In genomic region chr13:46735808-46736478, GRCm38 (mm10) we compare ENCODE assay signal across 8 mouse cellular contexts. TPM values are rescaled to one million over a fixed set of nuclear protein-coding genes. Genes with fewer than 3 reads are reported as not detected.
A peak's percentile ranks its signal among the peaks of the same experiment; 100 is the strongest.
DNase-seq lines count a peak whose midpoint lies in the region; ATAC-seq and TF ChIP-seq lines count a peak whose summit lies in the region.

No protein-coding gene starts in this region.

- intact Hi-C loops in heart, postnatal 10 days (cut with DNase I), result no loop called here

- peak overlapping the region; percentile 19 for H3K9ac ChIP-seq in ES-Bruce4 (ENCODE audit: low read depth, poor library complexity, severe bottlenecking)
- H3K9ac ChIP-seq in forebrain, embryonic 11.5 days (ENCODE audit: low read length), result peak overlapping the region; percentile 47

- TF ChIP-seq EP300 in ES-Bruce4 (IDR thresholded peaks at IDR 0.05; ENCODE audit: insufficient read depth, low read depth, low read length), result no peak

- peaks cover 2% of the 10 kb centered on the region for H3K4me1 ChIP-seq in ES-Bruce4 (ENCODE audit: control insufficient read depth, insufficient read depth, low read length)
- H3K4me1 ChIP-seq in forebrain, embryonic 11.5 days (replicated peaks; ENCODE audit: control insufficient read depth, insufficient read depth, low read length), result 0 out of 2 replicates have a peak, but pooled peaks cover 6% of the 10 kb centered on the region

- WGBS in forebrain, embryonic 11.5 days, result 1% methylated on average over 20 of the region's 20 CpGs

- H3K4me3 ChIP-seq in ES-Bruce4 (ENCODE audit: low read depth, low read length), result peak overlapping the region; percentile 51
- peak overlapping the region; percentile 26 for H3K4me3 ChIP-seq in forebrain, embryonic 11.5 days (ENCODE audit: low read depth, low read length)

- H3K4me2 ChIP-seq in forebrain, embryonic 11.5 days (ENCODE audit: low read depth, low read length, severe bottlenecking), result peak overlapping the region; percentile 54

- DNase-seq in adrenal gland, postnatal 14 days, result peak; percentile 63
- DNase-seq in forebrain, embryonic 11.5 days (ENCODE audit: low spot score), result peak; percentile 63
- DNase-seq in heart, postnatal 10 days, result peak; percentile 69 to 71
- DNase-seq in kidney, postnatal 25 days, result peak; percentile 62 to 72
- peak; percentile 73 for DNase-seq in lung, postnatal 25 days (ENCODE audit: low spot score)
- peak; percentile 34 for DNase-seq in ovary, postnatal 14 days (ENCODE audit: low spot score)
- DNase-seq in thymus, postnatal 36 days, result peak; percentile 76 to 82

- TF ChIP-seq CTCF in ES-Bruce4 (IDR thresholded peaks at IDR 0.05; ENCODE audit: low read depth, low read length), result peak; percentile 3

- no peaks in the 10 kb centered on the region for H3K9me3 ChIP-seq in ES-Bruce4 (replicated peaks; ENCODE audit: control insufficient read depth, insufficient read depth, low read length, poor library complexity, severe bottlenecking)
- H3K9me3 ChIP-seq in forebrain, embryonic 11.5 days (ENCODE audit: control insufficient read depth, low read length), result no peaks in the 10 kb centered on the region

- ATAC-seq in forebrain, embryonic 11.5 days (replicated peaks; ENCODE audit: low FRiP score), result no peak

- H3K27ac ChIP-seq in ES-Bruce4 (ENCODE audit: insufficient read depth, low read length), result peak overlapping the region; percentile 12; the same call in 1 of the 2 replicates
- no peak overlapping the region for H3K27ac ChIP-seq in forebrain, embryonic 11.5 days (ENCODE audit: low read depth, low read length)

- no peak for TF ChIP-seq POLR2A in ES-Bruce4 (IDR thresholded peaks at IDR 0.05; ENCODE audit: insufficient read depth, low read length)

- H3K36me3 ChIP-seq in ES-Bruce4 (ENCODE audit: control insufficient read depth, insufficient read depth, low read length, poor library complexity, severe bottlenecking), result no peaks in the 10 kb centered on the region
- no peaks in the 10 kb centered on the region for H3K36me3 ChIP-seq in forebrain, embryonic 11.5 days (ENCODE audit: control insufficient read depth, insufficient read depth, low read length)

- H3K27me3 ChIP-seq in ES-Bruce4 (ENCODE audit: control insufficient read depth, insufficient read depth, low read length, poor library complexity, severe bottlenecking), result no peaks in the 10 kb centered on the region
- no peaks in the 10 kb centered on the region for H3K27me3 ChIP-seq in forebrain, embryonic 11.5 days (ENCODE audit: control insufficient read depth, insufficient read depth, low read length)

RNA-seq across cellular contexts. Expression of gene Nup153, which starts 8.2 kb away (rescaled TPM):
- polyA plus RNA-seq in ES-Bruce4 (2011; ENCODE audit: insufficient read depth, insufficient read length, low read depth, missing spikeins), result 221 and 232 TPM in 2 replicates
- 62.9 and 63.4 TPM in 2 replicates for total RNA-seq in adrenal gland, postnatal 14 days (2021)
- 49.3 and 49.7 TPM in 2 replicates for polyA plus RNA-seq in forebrain, embryonic 11.5 days (2014; fragmentation: Nextera tagmentation; extraction: Ambion mirVana)
- 10 to 100 TPM; 39.2 to 45.0 TPM for total RNA-seq in heart, postnatal 10 days (2021)
